Mouse (Mus musculus) liver, embryonic 11.5 days (tissue): Measurements from ENCODE around the gene Gas2l1. TPM values are rescaled to one million over a fixed set of nuclear protein-coding genes. Genes with fewer than 3 reads are reported as not detected.

Experiments used
- microRNA-seq: library from miRNA; unstranded; fragments of <30 nt; microRNA quantifications from one replicate; pipeline ENCODE4, GENCODE M21; 2017; ENCODE audit warnings: borderline number of aligned reads
- polyA plus RNA-seq: library from polyadenylated mRNA; unstranded; fragments of >200 nt; fragmentation: Nextera tagmentation; extraction: Ambion mirVana; gene quantifications from 2 replicates; pipeline ENCODE4 v1.2.1, GENCODE M21; 2014

The Gas2l1 gene
- polyA plus RNA-seq, 1 experiment from 2014 or later: 46.5 TPM

Small RNA genes lying within 50 kb of the gene (microRNA-seq; reads per million reads assigned to microRNA genes)
- gene Gm47296: 7.4 reads per million, percentile 19 among the genes with 10 or more reads in this experiment

Other genes with a start within 250 kb of the Gas2l1 start
- gene Nf2, start 215.8 kb downstream of the Gas2l1 start, polyA plus RNA-seq: 37.4 and 40.1 TPM in 2 replicates
- 89.8 and 92.7 TPM in 2 replicates for gene Nipsnap1, start 191.4 kb downstream of the Gas2l1 start, polyA plus RNA-seq
- 40.5 and 42.5 TPM in 2 replicates for gene Thoc5, start 170.0 kb downstream of the Gas2l1 start, polyA plus RNA-seq
- gene Nefh, start 117.3 kb downstream of the Gas2l1 start, polyA plus RNA-seq: 0.90 and 1.1 TPM in 2 replicates
- 126 and 139 TPM in 2 replicates for gene Ap1b1, start 78.5 kb downstream of the Gas2l1 start, polyA plus RNA-seq
- gene Rasl10a, start 7.2 kb downstream of the Gas2l1 start, polyA plus RNA-seq: 0.75 and 1.3 TPM in 2 replicates
- 27.0 and 29.1 TPM in 2 replicates for gene Rhbdd3, start 33.6 kb upstream of the Gas2l1 start, polyA plus RNA-seq
- 363 and 367 TPM in 2 replicates for gene Ewsr1, start 33.9 kb upstream of the Gas2l1 start, polyA plus RNA-seq
- 14.6 and 16.5 TPM in 2 replicates for gene Emid1, start 86.9 kb upstream of the Gas2l1 start, polyA plus RNA-seq
- 4.6 and 5.2 TPM in 2 replicates for gene Kremen1, start 196.2 kb upstream of the Gas2l1 start, polyA plus RNA-seq